Mouse (Mus musculus) fibroblast of lung, adult 2 months (primary cell): ENCODE measurements around the gene Jsrp1.
A peak's percentile ranks its signal among the peaks of the same experiment; 100 is the strongest.

ENCODE experiments used
- DNase-seq: peaks from one replicate; pipeline ENCODE4 v3.0.0-alpha.2; 2011; ENCODE audit warnings: low read depth

Jsrp1 gene

DNA sequence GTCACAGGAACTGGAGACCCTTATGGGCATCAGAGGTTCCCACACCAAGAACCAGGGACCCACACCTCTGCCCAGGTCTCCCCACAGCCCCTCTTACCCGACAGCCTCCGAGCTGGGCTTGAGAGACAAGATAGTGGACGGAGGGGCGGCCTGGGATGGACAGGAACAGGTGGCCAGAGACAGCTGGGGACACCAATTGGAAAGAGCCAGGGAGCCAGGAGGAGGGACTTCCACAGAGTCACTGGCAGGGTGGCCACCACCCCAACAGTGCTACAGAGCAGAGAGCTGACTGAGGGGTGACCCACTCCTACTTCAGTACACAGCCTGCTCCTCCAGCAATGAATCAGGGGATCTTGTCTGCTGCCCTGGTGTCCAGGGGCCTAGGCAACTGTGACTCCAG, at the start of gene Jsrp1:
Gene Jsrp1 (minus strand): TSS at position 133 of the 400 bp plus-strand sequence.
- no peak for DNase-seq

DNA sequence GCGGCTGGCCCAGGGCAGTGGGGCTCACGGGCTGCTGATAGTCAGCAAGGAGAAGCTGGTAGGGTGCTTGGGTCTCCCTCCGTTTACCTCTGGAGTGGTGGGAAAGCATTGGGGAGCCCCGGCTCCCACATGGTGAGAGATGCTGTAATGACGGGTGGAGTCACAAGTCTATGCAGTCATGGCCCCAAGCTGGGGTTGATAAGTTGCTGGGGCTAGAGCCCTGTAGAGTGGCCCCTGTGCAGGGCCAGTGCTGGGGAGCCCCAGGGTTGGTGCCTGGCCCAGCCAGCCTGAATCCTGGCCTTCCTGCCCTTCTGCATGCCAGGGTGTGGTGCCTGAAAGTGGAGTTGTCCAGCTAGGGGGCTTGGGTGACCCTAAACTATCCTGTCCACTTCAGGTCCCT, 49.0 kb upstream of the Jsrp1 start:
- no peak for DNase-seq

DNA sequence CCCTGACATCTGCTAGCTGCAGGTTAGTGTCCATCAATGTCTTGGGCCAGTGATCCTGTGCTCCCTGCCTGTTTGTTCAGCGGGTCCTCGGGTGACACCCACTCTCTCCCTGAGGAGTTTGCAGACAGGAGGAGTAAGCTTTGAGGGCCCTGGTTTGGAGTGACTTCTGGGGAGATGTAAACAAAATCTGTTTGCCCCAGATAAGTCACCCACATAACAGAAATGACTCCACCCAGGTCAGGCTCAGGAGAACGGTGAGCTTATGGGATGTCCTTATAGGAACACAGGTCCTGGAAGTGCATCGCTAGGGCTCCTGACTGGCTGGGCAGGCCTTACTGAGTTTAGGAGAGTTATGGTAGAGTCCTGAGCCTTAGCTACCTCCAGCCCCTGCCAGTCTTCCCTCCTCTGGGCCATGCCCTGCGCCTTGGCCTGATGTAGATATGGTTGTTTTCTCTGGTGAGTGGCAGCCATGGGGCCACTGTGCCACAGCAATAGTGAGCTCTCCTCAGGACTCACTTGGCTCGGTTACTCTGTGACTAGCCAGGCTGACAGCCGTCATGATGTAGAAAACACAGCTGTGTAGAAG, 45.1 kb upstream of the Jsrp1 start:
- DNase-seq, result no peak

DNA sequence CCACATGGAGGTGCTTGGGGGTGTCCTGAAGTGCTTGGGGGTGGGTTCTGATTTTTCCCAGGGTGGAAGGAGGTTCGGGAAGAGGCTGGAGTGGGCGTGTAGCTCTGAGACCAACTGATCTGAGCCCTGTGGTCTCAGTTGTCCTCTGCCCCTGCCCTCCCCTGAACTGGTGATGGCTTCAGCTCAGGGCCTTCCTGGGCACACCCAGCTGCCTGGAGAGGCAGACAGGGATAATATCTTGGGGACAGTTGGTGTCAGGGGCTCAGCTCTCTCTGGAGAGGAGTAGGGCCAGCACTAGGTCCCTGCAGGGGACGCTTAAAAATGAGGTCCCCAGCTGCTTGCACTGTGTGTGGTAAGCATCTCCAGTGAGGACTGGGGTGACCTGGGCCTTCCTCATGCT, 44.5 kb upstream of the Jsrp1 start:
- DNase-seq, result no peak

DNA sequence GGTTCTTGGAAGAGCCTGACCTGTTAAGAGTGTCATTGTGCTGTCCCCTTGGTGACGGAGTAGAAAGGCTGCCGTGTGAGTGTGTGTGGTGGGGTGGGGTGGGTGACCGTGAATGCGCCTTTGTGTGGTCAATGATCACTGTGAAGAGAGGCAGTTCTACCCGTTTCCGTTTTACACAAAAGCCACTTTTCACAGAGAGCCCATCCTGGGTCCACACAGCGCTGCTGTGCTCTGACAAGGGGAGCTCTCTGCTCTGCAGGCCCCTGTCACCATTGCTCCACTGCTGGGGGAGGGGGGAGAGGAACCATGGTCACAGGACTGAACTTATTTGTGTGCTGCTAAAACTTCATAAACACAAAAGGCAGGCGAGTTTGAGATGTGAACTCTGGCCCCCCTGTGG, 44.1 kb upstream of the Jsrp1 start:
- no peak for DNase-seq

DNA sequence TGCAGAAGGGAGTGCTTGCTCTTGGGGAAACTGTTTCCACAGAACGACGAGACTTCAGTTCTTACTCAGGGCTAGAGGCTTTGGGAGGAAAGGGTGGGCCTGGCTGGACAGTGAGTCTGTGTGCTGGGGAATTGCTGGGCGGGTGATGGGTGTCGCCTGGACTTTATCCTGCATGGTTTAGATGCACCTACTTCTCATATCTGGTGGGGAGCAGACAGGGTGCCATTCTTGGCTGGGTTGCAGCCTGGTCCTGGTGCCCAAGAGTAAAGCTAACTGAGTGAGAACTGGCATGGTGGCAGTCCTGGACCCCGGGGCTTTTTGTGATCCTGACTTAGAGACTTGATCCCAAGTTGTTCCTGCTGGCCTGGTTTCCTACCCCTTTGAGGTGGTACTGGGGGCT, 43.6 kb upstream of the Jsrp1 start:
- DNase-seq, result no peak

DNA sequence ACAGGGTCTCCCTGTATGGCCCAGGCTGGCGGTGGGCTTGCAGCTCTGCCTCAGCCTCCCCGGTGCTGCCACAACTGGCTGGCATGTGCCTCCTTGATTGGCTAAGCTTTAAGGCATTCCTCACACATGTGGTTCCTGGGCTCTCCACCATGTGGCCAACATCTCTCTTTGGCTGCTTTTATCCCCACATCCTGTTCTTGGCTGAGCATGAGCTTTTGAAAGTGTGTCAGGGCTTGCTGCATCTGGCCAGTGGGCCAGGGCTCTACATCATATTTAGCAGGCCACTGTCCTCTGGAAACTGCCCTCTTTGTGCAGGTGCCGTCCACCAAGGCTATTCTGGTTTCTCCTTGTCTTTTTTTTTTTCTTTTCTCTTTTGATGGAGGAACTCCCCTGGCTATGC, 43.0 kb upstream of the Jsrp1 start:
- DNase-seq, result peak; percentile 64

DNA sequence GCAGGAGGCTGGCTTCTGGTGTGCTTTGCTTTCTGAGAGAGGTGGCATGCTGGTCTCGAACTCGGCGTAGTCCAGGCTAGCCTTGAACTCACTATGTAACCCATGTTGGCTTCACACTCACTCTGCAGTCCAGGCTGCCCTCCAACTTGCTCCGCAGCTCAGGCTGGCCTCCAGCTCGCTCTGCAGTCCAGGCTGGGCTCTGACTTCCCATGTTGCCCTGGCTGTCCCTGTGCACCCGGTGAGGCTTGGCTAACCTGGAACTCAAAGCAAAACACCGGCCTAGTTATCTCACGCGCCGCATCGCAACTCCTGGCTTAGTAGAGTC, 42.4 kb upstream of the Jsrp1 start:
- DNase-seq, result no peak

DNA sequence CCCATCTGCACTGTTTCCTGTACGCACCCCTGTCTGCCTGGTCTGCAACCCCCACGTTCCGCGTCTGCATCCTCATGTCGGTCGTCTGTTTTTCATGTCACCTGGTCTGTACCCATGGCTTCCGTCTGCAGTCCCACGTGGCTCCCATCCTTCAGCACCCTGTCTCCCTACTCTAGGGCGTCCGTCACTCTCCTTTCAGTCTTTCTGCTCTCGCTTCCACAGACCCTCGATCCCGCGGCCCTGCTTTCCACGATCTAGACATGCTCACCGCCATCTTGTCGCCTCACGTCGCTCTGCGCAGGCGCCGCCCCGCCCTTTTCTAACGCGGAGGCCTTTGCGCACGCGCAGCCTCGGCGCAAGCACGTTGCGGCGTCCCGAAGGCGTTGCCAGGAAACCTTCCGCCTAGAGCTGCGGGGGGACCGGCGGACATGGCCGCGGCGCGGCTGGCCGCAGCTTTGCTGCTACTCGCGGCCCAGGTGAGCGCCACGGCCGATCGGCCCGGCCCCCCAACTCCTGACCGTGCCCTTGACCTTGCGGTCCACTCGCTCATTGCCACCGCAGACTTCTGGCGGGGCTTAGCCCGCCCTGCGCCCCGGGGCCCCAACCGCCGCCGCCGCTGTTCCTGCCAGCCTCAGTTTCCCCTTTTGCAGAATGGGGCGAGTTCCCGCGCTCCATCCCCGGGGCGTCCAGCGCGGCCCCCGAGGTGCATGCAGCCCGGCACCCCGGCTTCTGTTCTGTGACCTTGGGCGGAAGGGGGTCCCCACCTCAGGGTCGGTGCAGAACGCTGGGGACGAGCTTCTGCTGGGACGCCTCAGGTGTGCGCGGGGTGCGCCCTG, 41.8 kb upstream of the Jsrp1 start, which contains the start of the genes Lsm7 and Sppl2b:
Gene Lsm7 (minus strand): TSS at position 297 of the 836 bp plus-strand sequence.
Gene Sppl2b (plus strand): TSS at position 363 of the 836 bp plus-strand sequence.
- peak; percentile 90 for DNase-seq

DNA sequence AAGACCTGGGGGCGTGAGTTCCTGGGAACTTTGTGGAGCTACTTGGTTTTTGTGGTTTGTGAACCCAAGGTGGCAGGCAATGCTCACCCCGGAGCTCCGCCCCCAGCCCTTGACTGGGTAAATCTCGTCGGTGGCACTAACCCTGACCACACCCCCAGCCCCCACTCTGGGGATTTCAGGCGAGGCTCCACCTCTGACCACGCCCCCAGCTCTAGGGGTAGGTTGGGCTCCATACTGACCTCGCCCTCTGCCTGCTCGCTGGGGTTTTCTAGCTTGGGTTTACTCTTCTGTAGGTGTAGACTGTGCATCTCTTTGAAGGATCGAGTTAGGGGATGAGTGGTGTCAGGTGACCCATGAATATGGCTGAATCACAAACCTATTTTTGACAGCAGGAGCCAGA, 35.3 kb upstream of the Jsrp1 start:
- no peak for DNase-seq

DNA sequence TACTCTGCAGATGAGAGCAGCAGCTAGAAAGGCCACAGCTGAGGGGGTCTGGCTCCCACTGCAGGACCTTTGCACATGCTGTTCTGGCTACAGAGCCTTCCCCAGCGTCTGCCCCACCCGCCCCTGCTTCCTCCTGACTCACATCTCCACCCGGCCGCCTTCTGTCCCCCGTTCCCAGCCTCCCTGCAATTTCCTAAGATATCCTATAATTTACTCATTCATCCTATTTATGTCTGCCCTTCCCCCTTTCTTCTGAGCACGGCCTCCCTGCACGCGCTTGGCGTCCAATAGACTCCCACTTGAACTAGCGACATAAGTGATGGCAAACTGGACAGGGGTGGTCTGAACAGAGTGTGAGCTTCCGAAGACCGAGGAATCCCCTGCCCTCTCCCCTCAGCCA, 32.4 kb upstream of the Jsrp1 start:
- DNase-seq, result no peak

DNA sequence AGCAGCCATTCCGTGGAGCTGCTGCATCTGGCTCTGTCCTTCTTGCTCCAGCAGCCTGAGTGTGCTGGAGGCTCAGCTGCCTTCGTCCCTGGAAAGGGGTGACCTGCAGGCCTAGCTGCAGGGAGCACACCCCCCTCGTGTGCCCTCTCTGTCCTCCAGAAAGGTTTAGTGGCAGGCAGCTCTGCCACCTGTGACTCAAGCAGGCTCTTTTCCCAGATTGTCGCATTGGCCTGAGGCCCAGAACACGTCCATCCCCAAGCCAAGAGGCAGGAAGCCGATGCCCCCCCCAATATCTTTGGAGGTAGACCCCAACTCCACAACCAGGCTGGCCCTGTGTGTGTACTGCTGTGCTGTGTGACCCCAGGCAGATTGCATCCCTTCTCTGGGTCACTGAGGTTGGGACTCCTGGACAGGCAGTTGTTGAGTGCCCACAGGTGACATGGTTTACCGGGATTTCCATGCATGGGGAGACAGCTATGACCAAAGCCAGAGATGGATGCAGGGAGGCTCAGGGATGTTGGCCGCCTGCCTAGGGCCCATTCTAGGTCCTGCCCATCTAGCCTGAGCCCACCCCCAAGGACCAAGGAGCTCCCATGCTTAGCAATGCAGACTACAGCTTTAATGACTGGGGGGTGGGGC, 31.9 kb upstream of the Jsrp1 start:
- DNase-seq, result no peak

DNA sequence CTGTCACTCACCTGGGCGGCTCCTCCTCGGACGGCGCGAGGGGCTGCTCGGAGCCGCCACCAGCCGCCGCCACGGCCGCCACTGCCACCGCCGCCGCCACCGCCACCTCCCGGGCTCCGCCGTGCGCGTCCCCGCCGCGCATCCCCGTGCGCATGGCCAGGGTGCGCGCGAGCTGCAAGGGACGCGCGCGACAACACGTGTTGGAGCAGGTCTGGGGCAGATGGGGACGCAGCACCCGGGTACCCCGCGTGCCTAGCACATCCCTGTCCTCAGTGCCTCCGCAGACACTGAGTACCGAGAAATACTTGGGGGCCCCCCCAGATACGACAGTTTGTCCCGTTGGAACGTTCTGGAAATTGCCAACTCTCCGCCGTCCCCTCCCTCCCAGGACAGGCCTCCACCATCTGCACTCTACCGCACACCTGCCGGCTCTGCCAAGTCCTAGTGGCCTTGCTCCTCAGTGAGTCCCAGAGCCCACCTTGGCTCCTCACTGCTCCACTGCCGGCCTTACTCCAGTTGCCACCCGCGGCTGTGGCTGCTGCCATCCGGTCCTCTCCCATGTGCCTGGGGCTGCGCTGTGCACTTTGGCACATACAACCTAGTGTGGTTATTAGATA, 30.7 kb upstream of the Jsrp1 start, which contains the start of gene Lingo3:
Gene Lingo3 (minus strand): TSS at position 109 of the 617 bp plus-strand sequence.
- DNase-seq, result no peak

DNA sequence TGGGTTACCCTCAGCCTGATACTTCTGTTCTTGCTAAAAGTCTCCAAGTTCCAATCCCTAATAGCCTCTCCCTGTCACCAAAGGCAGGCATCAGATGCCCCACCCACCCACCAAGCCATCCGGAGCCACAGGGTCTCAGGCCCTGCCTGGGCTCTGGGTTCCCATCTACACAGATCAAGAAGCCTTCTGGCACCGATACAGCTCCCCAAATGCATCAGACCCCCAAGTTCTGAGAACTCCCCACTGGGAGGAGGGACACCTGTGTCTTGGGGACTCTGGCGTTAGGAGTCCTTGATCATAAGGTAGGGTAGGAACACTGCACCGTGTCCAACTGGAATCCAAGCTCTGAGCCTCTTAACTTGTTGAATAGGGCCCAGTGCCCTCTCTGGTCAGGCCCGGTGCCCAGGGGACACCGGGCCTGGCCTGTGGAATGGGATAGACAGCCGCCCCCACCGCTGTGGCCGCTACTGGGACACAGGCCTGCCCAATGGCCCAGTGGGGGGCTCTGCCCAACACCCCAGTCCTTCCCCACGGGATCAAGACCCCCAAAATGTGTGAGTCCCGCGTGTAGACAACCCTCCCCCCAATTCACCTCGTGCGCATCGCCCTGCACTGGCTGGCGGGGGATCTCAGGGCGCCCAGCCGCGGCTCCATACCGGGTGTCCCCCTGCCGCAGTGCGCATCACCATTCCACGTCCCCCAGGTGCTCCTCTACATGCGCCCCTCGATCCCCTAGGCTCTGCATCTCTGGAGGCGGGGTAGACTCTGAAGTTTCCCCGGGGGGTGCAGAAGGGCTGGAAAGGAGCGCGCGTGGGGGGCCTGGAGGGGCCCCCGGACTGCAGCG, 30.0 kb upstream of the Jsrp1 start:
- DNase-seq, result no peak

DNA sequence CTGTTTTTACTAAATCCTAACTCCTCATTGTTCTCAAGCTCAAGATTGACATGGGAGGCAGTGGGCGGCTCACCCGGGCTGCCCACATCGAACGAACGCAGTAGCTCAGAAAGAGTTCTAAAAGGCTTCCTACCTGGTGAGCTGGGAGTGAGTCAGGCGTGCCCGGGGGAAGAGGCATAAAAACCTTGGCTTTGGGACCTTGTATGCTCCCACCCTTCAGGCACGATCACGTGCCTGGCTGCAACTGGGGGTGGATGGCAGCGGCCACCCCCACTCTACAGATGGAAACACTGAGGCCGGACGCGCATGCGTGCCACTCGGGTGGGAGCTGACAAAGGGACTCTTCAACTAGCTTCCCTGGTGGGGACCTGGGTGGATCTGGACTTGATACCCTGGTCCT, 29.0 kb upstream of the Jsrp1 start:
- no peak for DNase-seq

DNA sequence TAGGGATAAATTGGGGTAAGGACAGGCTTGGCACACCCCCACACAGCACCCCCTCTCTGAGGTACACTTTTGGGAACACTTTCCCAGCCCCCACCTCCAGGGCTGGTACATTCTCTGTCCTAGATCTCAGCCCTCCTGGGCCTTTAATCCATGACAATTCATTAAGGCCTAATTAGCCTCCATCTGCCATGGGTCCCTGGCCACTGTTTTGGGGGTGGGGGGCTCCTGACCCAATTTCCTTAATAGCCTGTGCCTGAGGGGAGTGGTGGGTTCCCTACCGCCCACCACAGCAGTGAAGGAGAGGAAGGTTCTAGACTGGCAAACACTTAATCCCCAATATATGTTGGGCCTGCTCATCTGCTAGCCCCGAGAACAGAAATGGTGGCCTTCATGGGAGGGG, 28.4 kb upstream of the Jsrp1 start:
- no peak for DNase-seq

DNA sequence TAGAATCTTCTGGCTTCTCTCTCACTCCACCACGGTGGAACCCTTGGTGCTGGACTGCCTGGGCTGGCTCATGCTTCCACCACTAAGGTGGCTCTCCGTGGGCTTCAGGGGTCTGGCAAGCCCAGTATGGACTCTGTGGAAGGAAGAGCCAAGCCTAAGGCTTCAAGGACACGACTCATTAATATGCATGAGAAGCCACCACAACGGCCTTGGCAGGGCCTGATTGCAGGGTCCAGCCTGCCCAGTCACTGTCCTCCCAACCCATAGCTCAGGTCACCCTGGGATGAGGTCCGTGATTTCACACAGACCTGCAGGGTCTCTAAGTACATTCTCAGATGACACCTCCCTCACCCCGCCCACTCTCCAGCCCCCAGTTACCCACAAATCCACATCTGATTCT, 26.6 kb upstream of the Jsrp1 start:
- DNase-seq, result no peak

DNA sequence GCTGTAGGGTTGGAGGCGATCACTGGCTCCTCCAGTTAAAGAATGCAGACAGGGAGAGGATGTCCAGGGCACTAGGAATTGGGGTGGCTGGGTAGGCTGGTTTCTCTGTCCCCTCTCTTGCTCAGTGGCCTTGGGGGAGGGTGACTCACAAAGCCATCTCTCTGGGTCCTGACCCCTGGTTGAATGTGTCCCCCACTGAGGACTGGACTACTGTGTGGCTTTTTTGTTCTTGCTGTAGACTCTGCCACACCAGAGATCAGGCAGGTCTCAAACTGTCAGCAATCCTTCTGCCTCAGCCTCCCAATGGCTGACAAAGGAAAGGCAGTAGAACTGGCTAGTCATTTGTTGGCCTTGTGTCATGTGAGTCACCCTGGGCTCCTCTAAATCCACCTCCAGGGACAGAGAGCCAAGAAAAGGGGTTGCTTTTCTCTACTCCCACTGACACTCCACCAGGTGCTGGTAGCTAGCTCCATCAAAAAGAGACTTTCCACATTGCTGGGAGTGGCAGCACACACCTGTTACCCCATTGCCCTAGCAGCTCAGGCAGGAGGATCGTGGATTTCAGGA, 25.1 kb upstream of the Jsrp1 start:
- no peak for DNase-seq

DNA sequence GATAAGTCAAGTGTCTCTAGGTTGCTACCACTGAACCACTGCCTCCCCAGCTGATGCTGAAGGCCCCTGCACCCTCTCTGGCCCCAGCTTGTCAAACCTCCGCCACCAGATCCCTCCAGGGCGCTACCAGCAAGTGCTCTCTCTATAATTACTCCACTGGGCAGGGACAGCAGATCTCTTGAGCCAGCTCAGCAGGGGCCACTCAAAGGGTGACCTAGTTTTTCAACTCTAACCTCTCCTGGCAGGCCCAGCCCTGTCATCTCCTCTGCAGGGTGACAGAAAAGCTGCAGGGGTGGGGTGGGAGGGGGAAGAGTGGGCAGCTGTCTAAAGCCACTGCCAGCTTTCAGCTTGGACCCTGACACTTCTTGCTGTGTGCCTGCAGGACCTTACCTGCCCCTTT, 24.5 kb upstream of the Jsrp1 start:
- DNase-seq, result no peak

DNA sequence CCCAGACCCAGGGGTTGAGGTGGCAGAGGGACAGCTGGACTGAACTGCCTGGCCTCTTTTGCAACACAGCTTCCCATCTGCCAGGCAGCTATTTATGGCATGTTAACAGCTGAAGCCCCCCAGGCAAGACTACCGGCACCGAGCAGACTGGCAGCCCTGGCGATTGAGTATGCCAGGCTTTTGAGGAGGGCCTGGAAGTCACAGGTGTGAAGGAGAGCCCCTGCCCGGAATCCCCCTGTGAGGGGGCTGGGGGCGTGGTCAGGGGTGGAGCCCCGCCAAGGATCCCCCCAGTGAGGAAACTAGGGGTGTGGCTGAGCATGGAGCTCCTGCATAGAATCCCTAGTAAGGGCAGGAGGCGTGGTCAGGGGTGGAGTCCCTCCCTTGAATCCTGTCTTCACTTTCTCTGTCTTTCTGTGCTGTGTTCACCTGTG, 23.7 kb upstream of the Jsrp1 start:
- no peak for DNase-seq

DNA sequence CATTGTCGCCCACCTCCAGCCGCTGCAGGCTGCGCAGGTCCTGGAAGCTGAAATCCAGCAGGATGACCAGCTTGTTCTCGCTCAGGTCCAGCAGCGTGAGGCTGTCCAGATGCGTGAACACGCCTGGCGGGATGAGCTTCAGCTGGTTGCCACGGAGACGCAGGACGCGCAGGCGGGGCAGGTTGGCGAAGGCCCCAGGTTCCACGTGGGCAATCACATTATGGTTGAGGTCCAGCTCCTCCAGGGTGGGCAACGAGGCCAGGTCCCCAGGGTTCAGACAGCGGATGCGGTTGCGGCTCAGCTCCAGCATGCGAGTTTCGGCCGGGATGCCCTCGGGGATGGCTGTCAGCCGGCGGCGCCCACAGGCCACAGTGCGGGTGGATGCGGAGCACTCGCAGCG, 22.3 kb upstream of the Jsrp1 start:
- DNase-seq, result no peak

DNA sequence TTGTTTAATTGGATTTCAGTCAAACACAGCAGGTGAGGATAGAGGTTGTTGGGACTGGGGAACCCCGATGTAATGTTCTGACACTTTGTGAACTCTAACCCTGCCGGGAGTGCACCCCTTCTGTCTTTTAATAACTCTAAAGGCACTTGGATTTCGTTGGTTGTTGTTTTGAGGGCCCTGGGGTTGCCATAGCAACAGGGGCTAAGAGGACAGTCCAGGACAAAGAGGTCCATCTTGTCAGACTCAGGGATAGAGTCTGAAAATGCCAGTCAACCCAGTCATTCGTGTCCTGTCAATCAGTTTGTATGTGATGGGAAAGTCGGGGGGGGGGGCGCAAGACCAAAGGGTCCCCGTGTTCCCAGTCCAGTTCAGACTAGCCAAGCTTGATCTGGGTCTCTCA, 19.5 kb upstream of the Jsrp1 start:
- DNase-seq, result no peak
